Mouse (Mus musculus): ENCODE data around the gene Olfr462. TPM values are rescaled to one million over a fixed set of nuclear protein-coding genes. Genes with fewer than 3 reads are reported as not detected.

Olfr462 gene
- polyA plus RNA-seq, 1 experiment from 2014 or later, result not detected

DNA sequence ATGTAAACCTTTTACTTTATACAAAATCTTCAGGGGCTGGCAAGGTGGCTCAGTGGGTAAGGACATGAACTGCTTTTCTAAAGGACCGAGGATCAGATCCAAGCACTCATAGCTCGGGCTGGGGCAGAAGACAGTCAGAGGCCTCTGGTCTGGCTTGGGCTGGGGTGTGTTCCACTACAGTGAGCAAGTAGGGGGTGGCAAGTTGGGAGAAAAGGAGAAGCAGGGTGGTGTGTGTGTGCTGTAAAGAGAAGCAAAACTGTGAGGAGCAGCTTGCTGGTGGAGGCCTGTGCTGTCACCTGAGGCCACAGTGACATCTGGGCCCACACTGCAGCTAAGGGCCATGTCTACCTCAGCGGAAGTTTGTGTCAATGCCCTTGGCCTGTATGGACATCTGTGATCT, 50.6 kb downstream of the Olfr462 start:
- H3K4me3 ChIP-seq, result no peak overlapping the region
- no peak for ATAC-seq (ENCODE audit: low FRiP score)
- no peaks in the 10 kb centered on the region for H3K4me1 ChIP-seq
- H3K9ac ChIP-seq, result no peak overlapping the region
- H3K4me2 ChIP-seq (replicated peaks), result no peak overlapping the region
- no peaks in the 10 kb centered on the region for H3K9me3 ChIP-seq (replicated peaks)
- no peaks in the 10 kb centered on the region for H3K27me3 ChIP-seq
- WGBS, result 85% methylated on average over 3 of the region's 3 CpGs
- H3K36me3 ChIP-seq, result no peaks in the 10 kb centered on the region
- no peak overlapping the region for H3K27ac ChIP-seq

DNA sequence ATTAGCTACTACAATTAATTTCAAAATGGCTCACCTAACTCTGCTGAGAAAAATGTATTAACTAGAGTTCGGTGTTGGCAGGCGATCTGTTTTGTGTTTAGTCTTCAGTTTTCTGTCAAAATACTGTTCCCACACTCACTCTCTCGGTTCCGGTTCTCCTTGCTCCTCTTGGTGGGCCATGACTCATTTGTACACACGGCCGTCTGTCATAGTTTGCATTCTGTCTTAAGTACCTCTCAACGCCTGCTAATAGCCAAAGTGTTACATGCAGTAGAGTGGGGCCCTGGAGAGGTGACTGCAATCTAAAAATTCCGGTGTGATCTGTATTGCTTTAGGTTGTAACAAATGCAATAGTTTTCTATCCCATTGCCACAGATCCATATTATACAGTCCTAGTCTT, 51.4 kb downstream of the Olfr462 start:
- Histone ChIP-seq H3K4me3 (no peak overlapping the region), H3K9me3 (replicated peaks) (no peaks in the 10 kb centered on the region), H3K27me3 (no peaks in the 10 kb centered on the region), H3K36me3 (no peaks in the 10 kb centered on the region), H3K4me2 (replicated peaks) (no peak overlapping the region), H3K27ac (no peak overlapping the region), H3K4me1 (no peaks in the 10 kb centered on the region), H3K9ac (no peak overlapping the region)
- 91% methylated on average over 8 of the region's 8 CpGs for WGBS
- ATAC-seq (ENCODE audit: low FRiP score), result no peak

Other genes starting within 250 kb of the Olfr462 start
- 2.1 and 4.4 TPM in 2 replicates for gene Rnf43, start 229.5 kb downstream of the Olfr462 start, polyA plus RNA-seq (2016; fragmentation: Nextera tagmentation; extraction: Ambion mirVana)
- 129 and 141 TPM in 2 replicates for gene Supt4a, start 154.7 kb downstream of the Olfr462 start, polyA plus RNA-seq (2016; fragmentation: Nextera tagmentation; extraction: Ambion mirVana)
- 30.5 and 32.7 TPM in 2 replicates for gene Tspoap1, start 131.7 kb downstream of the Olfr462 start, polyA plus RNA-seq (2016; fragmentation: Nextera tagmentation; extraction: Ambion mirVana)
- 1.7 and 2.3 TPM in 2 replicates for gene Mpo, start 98.7 kb downstream of the Olfr462 start, polyA plus RNA-seq (2016; fragmentation: Nextera tagmentation; extraction: Ambion mirVana)
- 0.53 and 0.79 TPM in 2 replicates for gene Lpo, start 64.0 kb downstream of the Olfr462 start, polyA plus RNA-seq (2016; fragmentation: Nextera tagmentation; extraction: Ambion mirVana)
- gene Mks1, start 39.1 kb downstream of the Olfr462 start, polyA plus RNA-seq (2016; fragmentation: Nextera tagmentation; extraction: Ambion mirVana), result 15.9 and 19.5 TPM in 2 replicates
- gene Epx, start 16.7 kb downstream of the Olfr462 start, polyA plus RNA-seq (2016; fragmentation: Nextera tagmentation; extraction: Ambion mirVana), result 0.15 TPM in 1 of 2 replicates, not detected in the other
- gene Olfr463, start 5.1 kb upstream of the Olfr462 start, polyA plus RNA-seq (2016; fragmentation: Nextera tagmentation; extraction: Ambion mirVana), result not detected in 2 replicates
- gene Olfr464, start 28.7 kb upstream of the Olfr462 start, polyA plus RNA-seq (2016; fragmentation: Nextera tagmentation; extraction: Ambion mirVana), result not detected in 2 replicates
- gene Dynll2, start 95.3 kb upstream of the Olfr462 start, polyA plus RNA-seq (2016; fragmentation: Nextera tagmentation; extraction: Ambion mirVana), result 39.9 and 44.8 TPM in 2 replicates
- gene Srsf1, start 155.1 kb upstream of the Olfr462 start, polyA plus RNA-seq (2016; fragmentation: Nextera tagmentation; extraction: Ambion mirVana), result 468 and 477 TPM in 2 replicates
- gene Vezf1, start 176.0 kb upstream of the Olfr462 start, polyA plus RNA-seq (2016; fragmentation: Nextera tagmentation; extraction: Ambion mirVana), result 75.1 and 79.0 TPM in 2 replicates
- 53.2 and 53.3 TPM in 2 replicates for gene Cuedc1, start 205.8 kb upstream of the Olfr462 start, polyA plus RNA-seq (2016; fragmentation: Nextera tagmentation; extraction: Ambion mirVana)

All from hindbrain, embryonic 12.5 days (tissue).